Mouse (Mus musculus) liver, embryonic 13.5 days (tissue): ENCODE data around the gene Tjp2. TPM values are rescaled to one million over a fixed set of nuclear protein-coding genes. Genes with fewer than 3 reads are reported as not detected.

ENCODE experiments used
- ATAC-seq: fragments of 200-750 bp; cut with Nextera tagmentation; 2 replicates; pipeline ENCODE4 v1.8.0; 2017; ENCODE audit warnings: low read depth, mild to moderate bottlenecking, moderate number of reproducible peaks, moderate library complexity
- DNase-seq: peaks from one replicate; pipeline ENCODE4 v3.0.0; 2022
- H3K27ac ChIP-seq: fragments of 300-500 bp; sonication (generic); 2 replicates; pipeline ENCODE4 v1.5.1; 2015; ENCODE audit warnings: moderate library complexity, mild to moderate bottlenecking, inconsistent platforms
- H3K27me3 ChIP-seq: fragments of 300-500 bp; sonication (generic); 2 replicates; pipeline ENCODE4 v1.6.1; 2015; ENCODE audit warnings: mild to moderate bottlenecking, inconsistent platforms
- H3K36me3 ChIP-seq: fragments of 300-500 bp; sonication (generic); 2 replicates; pipeline ENCODE4 v1.6.1; 2015; ENCODE audit warnings: mild to moderate bottlenecking, inconsistent platforms
- H3K4me1 ChIP-seq: fragments of 300-500 bp; sonication (generic); replicated peaks from 2 replicates; pipeline ENCODE4 v1.6.1; 2015; ENCODE audit warnings: inconsistent platforms
- H3K4me2 ChIP-seq: fragments of 300-500 bp; sonication (generic); 2 replicates; pipeline ENCODE4 v1.6.1; 2015; ENCODE audit warnings: inconsistent platforms, mild to moderate bottlenecking, moderate library complexity
- H3K4me3 ChIP-seq: fragments of 300-500 bp; sonication (generic); replicated peaks from 2 replicates; pipeline ENCODE4 v1.5.1; 2015; ENCODE audit warnings: mild to moderate bottlenecking, inconsistent platforms
- H3K9ac ChIP-seq: fragments of 300-500 bp; sonication (generic); 2 replicates; pipeline ENCODE4 v1.6.1; 2015; ENCODE audit warnings: mild to moderate bottlenecking, inconsistent platforms
- H3K9me3 ChIP-seq: fragments of 300-500 bp; sonication (generic); replicated peaks from 2 replicates; pipeline ENCODE4 v1.6.1; 2016; ENCODE audit warnings: inconsistent platforms
- WGBS: fragments of 180-500 bp; shearing (Covaris S2); methylation state at CpG from one replicate; pipeline ENCODE4 v1.1.7; 2015; ENCODE audit not compliant: insufficient replicate concordance; 5-methylcytosine and 5-hydroxymethylcytosine counted together
- polyA plus RNA-seq: library from polyadenylated mRNA; unstranded; fragments of >200 nt; fragmentation: Nextera tagmentation; extraction: Ambion mirVana; gene quantifications from 2 replicates; pipeline ENCODE4 v1.2.1, GENCODE M21; 2015

The Tjp2 gene
- polyA plus RNA-seq, 1 experiment from 2014 or later, result 4.7 TPM

DNA sequence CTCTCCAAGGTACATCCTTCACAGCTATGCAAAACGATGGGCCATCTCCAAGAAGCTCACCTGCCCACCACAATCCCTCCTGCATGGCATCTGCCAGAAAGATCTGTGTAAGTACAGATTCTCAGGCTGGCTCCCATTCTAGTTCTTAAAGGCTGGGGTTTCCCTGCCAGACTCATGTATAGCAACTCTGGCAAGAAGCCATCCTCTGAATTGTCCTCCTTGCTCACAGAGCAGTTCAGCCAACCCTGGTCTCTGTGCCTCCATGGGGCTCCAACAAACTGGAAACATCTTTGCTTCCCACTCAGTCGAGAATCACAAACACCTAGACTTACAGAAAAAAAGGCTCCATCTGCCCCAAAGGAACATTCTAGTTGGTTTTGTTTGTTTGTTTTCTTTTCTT, 139.5 kb downstream of the Tjp2 start:
- Histone ChIP-seq H3K4me1 (no peaks in the 10 kb centered on the region), H3K27me3 (no peaks in the 10 kb centered on the region), H3K4me3 (no peak overlapping the region), H3K9ac (no peak overlapping the region), H3K9me3 (no peaks in the 10 kb centered on the region), H3K27ac (no peak overlapping the region), H3K4me2 (no peak overlapping the region), H3K36me3 (no peaks in the 10 kb centered on the region)
- ATAC-seq, result no peak
- no peak for DNase-seq
- whole genome bisulfite sequencing, result 67% methylated on average over 2 of the region's 2 CpGs

DNA sequence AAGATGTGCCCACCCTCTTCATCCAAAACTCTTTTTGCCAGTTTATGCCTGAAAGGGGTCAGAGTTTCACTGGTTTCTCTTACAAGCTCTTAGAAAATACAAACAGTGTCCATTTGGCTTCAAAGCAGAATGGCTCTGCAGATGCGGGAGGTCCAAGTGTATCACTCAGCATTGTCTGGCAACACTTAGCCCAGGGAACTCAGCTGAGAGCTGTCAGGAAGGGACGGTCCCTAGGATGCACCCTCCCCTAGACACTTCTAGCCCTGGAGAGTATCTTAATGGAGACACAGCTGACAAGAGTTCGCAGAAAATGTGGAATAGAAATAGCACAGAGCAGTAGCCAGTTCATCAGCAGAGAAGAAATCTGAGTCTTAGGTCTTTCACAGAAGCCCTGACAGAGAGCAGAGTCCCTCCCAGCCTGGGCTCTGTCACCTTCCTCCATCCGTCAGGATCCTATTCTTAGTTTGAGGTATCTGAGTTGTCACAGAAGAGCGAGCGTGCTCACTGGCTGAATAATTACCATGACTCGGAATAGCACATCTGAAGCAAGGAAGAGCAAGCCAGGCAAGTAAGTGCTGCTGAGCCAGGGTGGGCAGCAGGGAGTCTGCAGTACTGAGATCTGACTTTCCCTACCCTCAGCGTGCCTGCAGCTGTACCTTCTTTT, 144.3 kb downstream of the Tjp2 start:
- WGBS, result 50% methylated on average over 8 of the region's 8 CpGs
- no peaks in the 10 kb centered on the region for H3K9me3 ChIP-seq
- ATAC-seq, result no peak
- H3K36me3 ChIP-seq, result no peaks in the 10 kb centered on the region
- no peak overlapping the region for H3K27ac ChIP-seq
- no peaks in the 10 kb centered on the region for H3K27me3 ChIP-seq
- no peak for DNase-seq
- H3K4me2 ChIP-seq, result no peak overlapping the region
- H3K4me3 ChIP-seq, result no peak overlapping the region
- H3K9ac ChIP-seq, result no peak overlapping the region
- H3K4me1 ChIP-seq, result no peaks in the 10 kb centered on the region

- H3K4me3 ChIP-seq, result no peak overlapping the region
- ATAC-seq (no peak), DNase-seq (no peak)
- no peaks in the 10 kb centered on the region for H3K36me3 ChIP-seq
- H3K27ac ChIP-seq, result no peak overlapping the region
- WGBS, result 65% methylated on average over 3 of the region's 3 CpGs
- no peak overlapping the region for H3K9ac ChIP-seq
- H3K4me1 ChIP-seq, result no peaks in the 10 kb centered on the region
- no peak overlapping the region for H3K4me2 ChIP-seq
- no peaks in the 10 kb centered on the region for H3K27me3 ChIP-seq
- no peaks in the 10 kb centered on the region for H3K9me3 ChIP-seq
These were observed 147.2 kb downstream of the Tjp2 start for GRCm38 (mm10) chr19:24077658-24078057.

DNA sequence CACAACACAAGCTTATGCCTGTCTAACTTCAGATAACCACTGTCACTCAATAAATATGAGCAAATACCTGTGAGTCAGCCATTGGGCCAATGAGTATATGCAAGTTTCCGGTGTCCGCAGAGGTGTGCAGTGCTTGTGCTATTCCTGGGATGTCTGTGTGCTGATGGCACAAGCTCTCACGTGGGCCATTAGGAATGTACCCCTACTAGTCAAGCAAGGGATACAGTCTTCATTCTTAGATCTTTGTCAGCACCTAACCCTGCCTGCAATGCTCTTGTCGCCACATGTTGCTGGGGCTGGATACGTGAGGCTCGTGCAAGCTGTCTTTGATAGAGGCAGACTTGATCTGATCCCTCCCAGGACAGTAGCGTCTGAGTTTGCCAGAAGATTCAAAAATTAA, 148.3 kb downstream of the Tjp2 start:
- no peak for ATAC-seq

DNA sequence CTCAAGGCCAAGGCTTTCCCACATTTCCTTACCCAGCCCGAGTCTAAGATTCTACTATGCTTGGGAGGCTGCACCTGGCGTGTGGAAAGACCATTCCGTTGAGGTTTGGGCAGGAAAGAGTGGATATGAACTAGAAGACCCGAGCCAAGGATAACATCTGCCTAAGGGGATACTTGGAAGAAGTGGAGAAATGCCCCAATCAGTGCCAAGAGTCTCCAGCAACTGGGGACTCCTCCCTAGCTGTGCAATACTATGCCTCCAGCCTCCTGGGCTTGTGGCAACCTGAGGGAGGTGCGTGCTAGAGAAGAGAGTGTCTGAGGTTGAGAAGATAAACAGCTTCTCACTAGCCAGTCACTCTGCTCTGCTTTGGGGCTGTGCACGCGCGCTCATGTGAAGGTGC, 148.9 kb downstream of the Tjp2 start:
- Histone ChIP-seq H3K27me3 (no peaks in the 10 kb centered on the region), H3K9ac (no peak overlapping the region), H3K4me1 (no peaks in the 10 kb centered on the region), H3K4me2 (no peak overlapping the region), H3K4me3 (no peak overlapping the region), H3K27ac (no peak overlapping the region), H3K9me3 (no peaks in the 10 kb centered on the region), H3K36me3 (no peaks in the 10 kb centered on the region)
- 65% methylated on average over 8 of the region's 8 CpGs for WGBS
- ATAC-seq (no peak), DNase-seq (no peak)

More for the DNA sequence above, 148.3 kb downstream of the Tjp2 start:
- Histone ChIP-seq H3K36me3 (no peaks in the 10 kb centered on the region), H3K4me3 (no peak overlapping the region), H3K9ac (no peak overlapping the region), H3K4me2 (no peak overlapping the region), H3K27ac (no peak overlapping the region), H3K4me1 (no peaks in the 10 kb centered on the region), H3K9me3 (no peaks in the 10 kb centered on the region), H3K27me3 (no peaks in the 10 kb centered on the region)
- WGBS, result 71% methylated on average over 7 of the region's 7 CpGs
- DNase-seq, result no peak

- no peak overlapping the region for H3K4me2 ChIP-seq
- H3K36me3 ChIP-seq, result no peaks in the 10 kb centered on the region
- H3K9me3 ChIP-seq, result no peaks in the 10 kb centered on the region
- ATAC-seq (no peak), DNase-seq (no peak)
- H3K4me3 ChIP-seq, result no peak overlapping the region
- no peaks in the 10 kb centered on the region for H3K4me1 ChIP-seq
- no peak overlapping the region for H3K9ac ChIP-seq
- WGBS, result 64% methylated on average over 4 of the region's 4 CpGs
- H3K27me3 ChIP-seq, result no peaks in the 10 kb centered on the region
- no peak overlapping the region for H3K27ac ChIP-seq
These were observed 151.7 kb downstream of the Tjp2 start for GRCm38 (mm10) chr19:24073155-24073554.

- ATAC-seq (no peak), DNase-seq (no peak)
- Histone ChIP-seq H3K36me3 (no peaks in the 10 kb centered on the region), H3K9ac (no peak overlapping the region), H3K4me1 (no peaks in the 10 kb centered on the region), H3K4me2 (no peak overlapping the region), H3K4me3 (no peak overlapping the region), H3K27ac (no peak overlapping the region), H3K9me3 (no peaks in the 10 kb centered on the region), H3K27me3 (no peaks in the 10 kb centered on the region)
- WGBS, result 40% methylated on average over 12 of the region's 12 CpGs
These were observed 160.4 kb downstream of the Tjp2 start for GRCm38 (mm10) chr19:24064348-24064895.

DNA sequence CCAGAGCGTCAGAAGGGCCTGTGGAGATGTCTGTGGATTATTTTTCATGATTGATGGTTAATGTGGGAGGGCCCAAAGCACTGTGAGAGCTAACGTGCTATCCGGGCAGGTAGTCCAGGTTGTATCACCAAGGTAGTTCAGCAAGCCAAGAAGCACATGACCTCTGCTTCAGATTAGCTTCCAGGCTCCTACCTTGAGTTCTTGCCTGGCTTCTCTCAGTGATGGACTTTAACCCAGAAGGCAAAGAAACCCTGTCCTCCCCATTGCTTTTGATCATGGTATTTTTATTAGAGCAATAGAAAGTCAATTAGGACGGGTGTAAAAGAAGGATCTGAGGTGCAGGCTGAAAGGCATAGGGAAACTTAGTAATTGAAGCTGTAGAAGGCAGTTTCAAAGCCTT, 161.2 kb downstream of the Tjp2 start:
- Histone ChIP-seq H3K4me3 (no peak overlapping the region), H3K4me2 (no peak overlapping the region), H3K27ac (no peak overlapping the region), H3K9ac (no peak overlapping the region), H3K4me1 (no peaks in the 10 kb centered on the region), H3K27me3 (no peaks in the 10 kb centered on the region), H3K36me3 (no peaks in the 10 kb centered on the region), H3K9me3 (no peaks in the 10 kb centered on the region)
- ATAC-seq (no peak), DNase-seq (no peak)
- 50% methylated on average over 4 of the region's 4 CpGs for WGBS

- H3K27me3 ChIP-seq, result no peaks in the 10 kb centered on the region
- H3K9me3 ChIP-seq, result no peaks in the 10 kb centered on the region
- DNase-seq, result no peak
- WGBS, result 74% methylated on average over 8 of the region's 8 CpGs
- H3K9ac ChIP-seq, result no peak overlapping the region
- no peaks in the 10 kb centered on the region for H3K36me3 ChIP-seq
- ATAC-seq, result no peak
- no peak overlapping the region for H3K4me2 ChIP-seq
- H3K4me1 ChIP-seq, result no peaks in the 10 kb centered on the region
- no peak overlapping the region for H3K4me3 ChIP-seq
- H3K27ac ChIP-seq, result no peak overlapping the region
These were observed 166.0 kb downstream of the Tjp2 start for GRCm38 (mm10) chr19:24058851-24059250.

DNA sequence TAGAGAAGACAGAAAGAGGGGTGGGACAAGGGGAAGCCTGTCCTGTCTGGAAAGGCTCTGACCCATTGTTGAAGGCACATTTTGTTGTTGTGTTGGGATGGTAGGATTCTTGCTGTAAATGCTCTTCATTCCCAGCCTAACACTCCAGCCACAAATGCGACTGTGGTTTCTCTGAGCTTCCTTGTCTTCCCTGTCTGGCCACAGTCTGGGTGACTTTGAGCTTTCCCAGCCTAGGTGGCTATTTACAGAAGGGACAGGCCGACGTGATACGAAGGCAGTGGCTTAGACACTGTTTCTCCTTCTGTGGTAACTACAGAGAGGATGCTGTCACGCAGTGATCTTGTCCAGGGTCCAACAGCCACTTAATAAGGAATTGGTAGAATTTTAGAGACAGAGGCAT, 166.8 kb downstream of the Tjp2 start:
- H3K9ac ChIP-seq, result no peak overlapping the region
- H3K36me3 ChIP-seq, result no peaks in the 10 kb centered on the region
- no peaks in the 10 kb centered on the region for H3K4me1 ChIP-seq
- H3K9me3 ChIP-seq, result no peaks in the 10 kb centered on the region
- H3K27me3 ChIP-seq, result no peaks in the 10 kb centered on the region
- H3K4me3 ChIP-seq, result no peak overlapping the region
- no peak for ATAC-seq
- 43% methylated on average over 5 of the region's 5 CpGs for WGBS
- H3K27ac ChIP-seq, result no peak overlapping the region
- no peak overlapping the region for H3K4me2 ChIP-seq
- no peak for DNase-seq

GRCm38 (mm10) chr19:24056880-24057279, 167.9 kb downstream of the Tjp2 start:
- ATAC-seq (no peak), DNase-seq (no peak)
- Histone ChIP-seq H3K4me3 (no peak overlapping the region), H3K4me2 (no peak overlapping the region), H3K4me1 (no peaks in the 10 kb centered on the region), H3K27ac (no peak overlapping the region), H3K27me3 (no peaks in the 10 kb centered on the region), H3K36me3 (no peaks in the 10 kb centered on the region), H3K9ac (no peak overlapping the region), H3K9me3 (no peaks in the 10 kb centered on the region)
- WGBS, result 81% methylated on average over 1 of the region's 1 CpGs

DNA sequence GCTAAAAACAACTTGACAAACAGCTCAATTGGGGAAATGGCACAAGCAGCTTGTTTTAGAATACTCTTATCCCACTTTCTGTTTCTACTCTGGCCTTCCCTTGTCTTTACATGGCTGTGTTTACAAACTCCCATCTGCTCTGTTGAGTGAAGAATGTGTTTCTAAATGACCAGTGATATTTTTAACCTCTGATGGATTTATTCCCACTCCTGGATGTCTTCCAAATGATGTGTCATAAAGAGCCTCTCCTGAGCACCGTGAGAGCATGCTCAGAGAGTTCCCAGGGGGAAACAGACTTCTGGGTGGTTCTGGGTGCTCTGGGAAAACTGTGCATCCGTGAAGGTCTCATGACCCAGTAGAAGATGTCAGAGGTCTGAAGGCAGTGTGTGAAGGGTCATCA, 169.9 kb downstream of the Tjp2 start:
- 49% methylated on average over 2 of the region's 2 CpGs for WGBS
- Histone ChIP-seq H3K9ac (no peak overlapping the region), H3K9me3 (no peaks in the 10 kb centered on the region), H3K36me3 (no peaks in the 10 kb centered on the region), H3K4me3 (no peak overlapping the region), H3K27me3 (no peaks in the 10 kb centered on the region), H3K4me2 (no peak overlapping the region), H3K4me1 (no peaks in the 10 kb centered on the region), H3K27ac (no peak overlapping the region)
- DNase-seq, result no peak
- ATAC-seq, result no peak
